Mouse (Mus musculus) limb, embryonic 14.5 days (tissue): ENCODE data around the gene Rpl23. TPM values are rescaled to one million over a fixed set of nuclear protein-coding genes. Genes with fewer than 3 reads are reported as not detected.

ENCODE experiments used
- ATAC-seq: fragments of 200-750 bp; cut with Nextera tagmentation; 2 replicates; pipeline ENCODE4 v1.8.0; 2017; ENCODE audit warnings: low read depth, moderate number of reproducible peaks, moderate TSS enrichment; ENCODE audit not compliant: low FRiP score
- DNase-seq: peaks from one replicate; pipeline ENCODE4 v3.0.0-alpha.2; 2015; ENCODE audit warnings: low spot score
- H3K27ac ChIP-seq: fragments of 300-500 bp; sonication (generic); replicated peaks from 2 replicates; pipeline ENCODE4 v1.5.1; 2014; ENCODE audit warnings: low read depth, mild to moderate bottlenecking, low read length, moderate library complexity, mixed read lengths
- H3K27me3 ChIP-seq: fragments of 300-500 bp; sonication (generic); 2 replicates; pipeline ENCODE4 v1.6.1; 2014; ENCODE audit warnings: low read length, mixed read lengths; ENCODE audit not compliant: control insufficient read depth, insufficient read depth
- H3K36me3 ChIP-seq: fragments of 300-500 bp; sonication (generic); 2 replicates; pipeline ENCODE4 v1.6.1; 2014; ENCODE audit warnings: mild to moderate bottlenecking, low read length, moderate library complexity, mixed read lengths; ENCODE audit not compliant: control insufficient read depth, insufficient read depth
- H3K4me1 ChIP-seq: fragments of 300-500 bp; sonication (generic); 2 replicates; pipeline ENCODE4 v1.6.1; 2014; ENCODE audit warnings: antibody characterized with exemption, low read length, mixed read lengths; ENCODE audit not compliant: control insufficient read depth, insufficient read depth
- H3K4me2 ChIP-seq: fragments of 300-500 bp; sonication (generic); replicated peaks from 2 replicates; pipeline ENCODE4 v1.6.1; 2014; ENCODE audit warnings: low read depth, mild to moderate bottlenecking, low read length, moderate library complexity; ENCODE audit not compliant: severe bottlenecking
- H3K4me3 ChIP-seq: fragments of 300-500 bp; sonication (generic); replicated peaks from 2 replicates; pipeline ENCODE4 v1.5.1; 2014; ENCODE audit warnings: low read length
- H3K9ac ChIP-seq: fragments of 300-500 bp; sonication (generic); 2 replicates; pipeline ENCODE4 v1.6.1; 2014; ENCODE audit warnings: mild to moderate bottlenecking, low read depth, low read length, moderate library complexity; ENCODE audit not compliant: severe bottlenecking
- H3K9me3 ChIP-seq: fragments of 300-500 bp; sonication (generic); 2 replicates; pipeline ENCODE4 v1.6.1; 2016; ENCODE audit warnings: low read length; ENCODE audit not compliant: control insufficient read depth
- POLR2A ChIP-seq: fragments of 200-500 bp; IDR thresholded peaks from 2 replicates; pipeline ENCODE4 v1.8.0; 2012; ENCODE audit warnings: inconsistent platforms, mild to moderate bottlenecking, moderate library complexity, borderline replicate concordance; ENCODE audit not compliant: insufficient read depth, insufficient read length; ENCODE audit errors: extremely low read depth
- WGBS: fragments of 180-500 bp; shearing (Covaris S2); extraction: QIAGEN DNeasy Blood & Tissue Kit; methylation state at CpG from one replicate; pipeline ENCODE4 v1.1.7; 2014; 5-methylcytosine and 5-hydroxymethylcytosine counted together
- polyA plus RNA-seq, 2 experiments: library from polyadenylated mRNA; depleted of rRNA in 1 of 2; stranded (reverse) in 1 of 2; unstranded in 1 of 2; fragments of >200 nt; fragmentation: Nextera tagmentation in 1 of 2; extraction: Ambion mirVana in 1 of 2; gene quantifications; 2 replicates each; pipeline versions ENCODE4 v1.2.1 to v1.2.3; 2012 to 2014

Gene Rpl23
- polyA plus RNA-seq, 2 experiments = 764 to 903 TPM

DNA sequence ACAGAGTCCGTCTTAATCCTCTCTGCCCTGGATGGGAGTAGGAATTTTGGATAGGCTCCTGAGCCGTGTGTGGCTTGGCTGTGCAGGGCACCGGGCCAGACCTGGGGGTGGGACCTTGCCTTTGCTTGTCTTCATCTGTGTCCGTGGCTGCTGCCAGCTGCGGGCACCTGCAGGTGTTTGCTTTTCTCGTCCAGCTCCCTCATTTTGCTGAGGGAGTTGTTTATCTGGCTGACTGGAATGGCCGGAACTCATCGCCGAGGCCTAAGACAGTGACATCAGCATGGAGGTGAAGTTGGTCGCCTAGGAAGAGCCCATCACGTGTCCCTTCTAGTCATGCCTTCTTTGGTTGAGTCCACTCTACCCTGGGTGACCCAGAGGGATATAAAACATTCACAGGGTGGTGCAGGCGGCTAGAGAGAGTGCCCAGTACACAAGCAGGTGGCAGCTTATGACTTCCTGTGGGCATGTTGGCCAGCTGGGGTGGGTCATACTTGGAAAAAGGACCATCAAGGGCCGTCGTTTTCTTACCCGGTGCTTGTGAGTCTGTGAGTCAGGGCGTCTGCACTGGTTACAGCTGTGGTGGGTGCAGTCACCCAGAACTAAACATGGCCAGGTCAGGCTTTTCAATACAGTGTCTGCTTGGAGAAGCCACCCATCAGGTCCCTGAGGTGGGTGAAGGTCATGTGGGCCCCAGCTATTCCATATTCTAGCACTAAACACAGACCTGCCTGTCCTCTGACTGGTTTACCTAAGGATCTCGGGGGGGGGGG lies 31.7 kb upstream of the Rpl23 start:
- WGBS = 84% methylated on average over 17 of the region's 17 CpGs
- Histone ChIP-seq H3K27ac (no peak overlapping the region), H3K36me3 (peaks cover 75% of the 10 kb centered on the region), H3K9me3 (no peaks in the 10 kb centered on the region), H3K4me2 (no peak overlapping the region), H3K9ac (no peak overlapping the region), H3K4me3 (no peak overlapping the region), H3K4me1 (peaks cover 59% of the 10 kb centered on the region), H3K27me3 (no peaks in the 10 kb centered on the region)
- ATAC-seq (no peak), DNase-seq (no peak)
- no peak for TF ChIP-seq POLR2A

DNA sequence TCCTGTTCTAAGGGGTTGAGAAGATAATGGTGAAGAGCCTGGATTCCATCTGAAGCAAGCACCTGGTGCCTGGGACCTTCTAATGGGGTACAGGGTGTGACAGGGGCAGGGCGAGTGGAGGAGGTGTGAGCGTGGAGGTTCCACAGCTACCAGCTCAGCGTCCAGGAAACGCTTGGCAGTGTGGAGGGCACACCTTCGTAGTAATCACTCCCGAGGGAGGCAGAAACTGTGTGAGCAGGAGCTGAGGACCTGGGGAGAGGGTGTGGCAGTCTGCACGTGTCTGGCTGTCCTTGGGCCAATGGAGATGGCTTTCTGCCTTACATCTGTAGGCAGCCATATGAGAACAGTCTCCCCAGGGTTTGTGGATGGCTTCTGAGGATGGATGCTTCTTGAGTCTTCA lies 30.8 kb upstream of the Rpl23 start:
- ATAC-seq (no peak), DNase-seq (no peak)
- Histone ChIP-seq H3K4me3 (no peak overlapping the region), H3K4me1 (peaks cover 60% of the 10 kb centered on the region), H3K9ac (no peak overlapping the region), H3K9me3 (no peaks in the 10 kb centered on the region), H3K27me3 (no peaks in the 10 kb centered on the region), H3K36me3 (peaks cover 75% of the 10 kb centered on the region), H3K27ac (no peak overlapping the region), H3K4me2 (no peak overlapping the region)
- WGBS = 63% methylated on average over 7 of the region's 7 CpGs
- no peak for TF ChIP-seq POLR2A

DNA sequence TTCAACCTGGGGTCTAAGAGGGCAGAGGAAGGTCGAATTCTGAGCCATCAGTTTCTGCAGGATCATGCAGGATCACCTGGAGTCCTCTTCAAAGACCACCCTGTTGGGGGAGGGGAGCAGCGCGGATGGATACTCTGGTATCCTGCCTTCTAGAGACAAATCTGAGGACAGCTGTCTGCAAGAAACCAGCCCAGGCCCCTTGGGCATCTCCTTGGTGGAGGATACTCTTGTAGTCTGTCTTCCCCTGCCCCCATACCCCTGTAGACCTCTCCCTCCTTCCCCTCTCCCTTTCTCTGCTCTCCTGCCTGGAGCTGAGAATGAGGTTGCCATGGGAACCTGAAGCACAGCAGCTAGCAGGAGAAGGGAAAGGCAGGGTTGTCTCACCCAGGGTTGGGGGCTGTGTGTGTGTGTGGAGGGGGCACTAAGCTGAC lies 30.3 kb upstream of the Rpl23 start:
- DNase-seq = no peak
- no peak for TF ChIP-seq POLR2A
- Histone ChIP-seq H3K27ac (no peak overlapping the region), H3K27me3 (no peaks in the 10 kb centered on the region), H3K9ac (no peak overlapping the region), H3K4me1 (peaks cover 61% of the 10 kb centered on the region), H3K4me2 (no peak overlapping the region), H3K4me3 (no peak overlapping the region), H3K36me3 (peaks cover 76% of the 10 kb centered on the region), H3K9me3 (no peaks in the 10 kb centered on the region)
- ATAC-seq = peak; percentile 35; the same call in 1 of the 2 replicates
- WGBS = 41% methylated on average over 3 of the region's 3 CpGs

DNA sequence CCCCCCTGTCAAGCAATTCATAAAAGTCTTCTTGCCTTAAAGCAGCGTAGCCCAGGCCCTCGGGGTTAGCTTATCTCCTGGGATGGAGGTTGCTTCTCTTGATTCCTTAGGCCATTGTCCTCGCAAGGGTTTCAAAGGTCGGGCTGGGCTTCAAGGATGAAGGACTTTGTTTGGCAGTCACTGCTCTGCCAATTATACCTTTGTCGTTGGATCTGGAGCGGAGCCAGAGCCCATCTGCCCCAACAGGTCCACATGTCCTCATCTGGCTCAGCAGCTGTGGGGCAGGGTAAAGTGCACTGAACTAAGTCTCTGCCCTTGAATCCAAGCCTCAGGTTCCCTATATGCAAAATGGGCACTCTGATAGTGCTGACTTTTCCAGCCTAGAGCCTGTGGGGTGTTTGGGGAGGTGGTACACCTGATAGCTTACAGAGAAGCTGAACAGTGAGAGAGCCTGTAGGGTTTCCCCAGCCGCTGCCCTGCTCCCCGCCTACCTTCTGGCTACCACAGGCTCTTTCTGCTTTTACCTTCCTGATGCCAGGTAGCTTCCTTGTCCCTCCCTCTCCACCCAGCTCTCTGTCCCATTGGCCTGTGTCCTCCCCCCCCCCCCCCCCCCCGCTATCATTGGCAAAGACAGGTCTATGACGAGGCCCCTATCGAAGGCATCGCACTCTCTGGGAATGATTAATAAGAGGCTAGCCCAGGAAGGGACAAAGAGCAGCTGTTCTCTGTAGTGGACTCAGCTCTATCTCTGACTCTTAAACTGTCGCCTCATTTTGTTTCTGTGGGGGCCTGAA lies 29.5 kb upstream of the Rpl23 start:
- peaks cover 65% of the 10 kb centered on the region for H3K4me1 ChIP-seq
- H3K9ac ChIP-seq = no peak overlapping the region
- ATAC-seq (no peak), DNase-seq (no peak)
- no peak overlapping the region for H3K4me3 ChIP-seq
- no peak for TF ChIP-seq POLR2A
- H3K27me3 ChIP-seq = no peaks in the 10 kb centered on the region
- no peak overlapping the region for H3K27ac ChIP-seq
- H3K4me2 ChIP-seq = no peak overlapping the region
- no peaks in the 10 kb centered on the region for H3K9me3 ChIP-seq
- peaks cover 83% of the 10 kb centered on the region for H3K36me3 ChIP-seq
- 50% methylated on average over 9 of the region's 13 CpGs for WGBS

DNA sequence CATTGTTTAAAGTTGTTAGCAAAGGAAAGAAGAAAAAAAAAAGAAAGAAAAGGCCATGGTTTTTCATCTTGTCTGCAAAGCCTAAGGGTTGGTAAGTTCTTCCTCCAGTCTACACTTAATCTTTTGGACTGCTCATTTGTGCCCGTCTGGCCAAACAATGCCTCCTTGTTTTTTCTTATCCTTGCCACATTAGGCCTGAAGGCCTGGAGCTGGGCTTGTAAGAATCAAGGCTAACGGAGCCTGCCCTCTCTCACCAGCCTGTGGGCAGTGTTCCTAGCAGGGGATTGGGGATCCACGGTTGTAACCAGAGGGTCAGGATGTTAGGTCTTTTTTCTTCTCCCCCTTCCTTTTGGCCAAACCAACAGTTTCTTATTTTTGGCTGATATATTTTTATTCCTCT lies 28.7 kb upstream of the Rpl23 start:
- no peak for DNase-seq
- H3K4me2 ChIP-seq = no peak overlapping the region
- ATAC-seq = no peak
- peaks cover 73% of the 10 kb centered on the region for H3K4me1 ChIP-seq
- no peaks in the 10 kb centered on the region for H3K9me3 ChIP-seq
- no peak overlapping the region for H3K4me3 ChIP-seq
- no peak for TF ChIP-seq POLR2A
- 43% methylated on average over 3 of the region's 3 CpGs for WGBS
- H3K9ac ChIP-seq = no peak overlapping the region
- H3K27ac ChIP-seq = no peak overlapping the region
- H3K27me3 ChIP-seq = no peaks in the 10 kb centered on the region
- H3K36me3 ChIP-seq = peaks cover 78% of the 10 kb centered on the region
